Mouse (Mus musculus): ENCODE measurements at regions not wholly inside any gene's neighbourhood (a gene's known extent, or its start where the extent isn't known, plus 50 kb on each side); places are given as distances from the start of the nearest gene placed in this dataset.

GRCm38 (mm10) chr3:105375820-105376219 lies 76.3 kb upstream of the Kcnd3 start:
- no peak for DNase-seq (ENCODE audit: low spot score in 2 of 2)

GRCm38 (mm10) chr3:105376346-105376745 lies 75.8 kb upstream of the Kcnd3 start:
- no peak for DNase-seq (ENCODE audit: low spot score in 2 of 2)

- no peak for DNase-seq (ENCODE audit: low spot score in 2 of 2)
Measured at GRCm38 (mm10) chr3:105380818-105381217, 71.3 kb upstream of the Kcnd3 start.

- peak in 1 of 2 experiments; percentile 35 for DNase-seq (ENCODE audit: low spot score in 2 of 2)
Measured at GRCm38 (mm10) chr3:105392611-105393514, 59.3 kb upstream of the Kcnd3 start.

All from spleen, postnatal 10 days (tissue).